Mouse (Mus musculus) megakaryocyte, embryonic 14.5 days (primary cell): ENCODE data around the gene Fam219a.

ENCODE experiments used
- FLI1 ChIP-seq: IDR thresholded peaks from 2 replicates; pipeline ENCODE4 v1.6.1; 2012; ENCODE audit warnings: low read length, inconsistent platforms, mixed read lengths
- GATA1 ChIP-seq: IDR thresholded peaks from 3 replicates; pipeline ENCODE4 v1.6.1; 2012; ENCODE audit warnings: mixed read lengths, low read length, inconsistent platforms, borderline replicate concordance

DNA sequence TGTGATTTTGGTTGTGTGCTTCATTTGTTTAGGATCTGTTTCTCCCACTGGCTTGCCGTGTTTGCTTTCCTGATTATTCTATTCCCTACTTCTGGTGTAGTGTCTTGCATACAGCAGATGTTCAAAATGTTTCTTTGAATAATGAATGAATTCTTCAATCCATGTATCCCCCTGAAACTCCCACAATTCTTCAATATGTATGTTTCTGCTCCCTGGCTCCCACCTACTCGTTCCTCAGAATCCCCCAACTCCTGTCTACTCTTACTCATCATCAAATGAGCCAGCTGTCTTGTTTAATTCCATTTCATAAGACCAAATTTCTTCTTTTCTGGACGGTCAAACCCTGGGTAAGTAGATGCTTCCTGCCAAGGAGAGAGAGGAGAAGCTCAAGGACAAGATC is 12.2 kb downstream of the Fam219a start:
- TF ChIP-seq GATA1 = no peak
- no peak for TF ChIP-seq FLI1
